Mouse (Mus musculus): ENCODE results near the gene Mapkapk3. TPM values are rescaled to one million over a fixed set of nuclear protein-coding genes. Genes with fewer than 3 reads are reported as not detected.

The Mapkapk3 gene
- polyA plus RNA-seq, 1 experiment from 2014 or later = 4.8 TPM

GRCm38 (mm10) chr9:107288711-107289110, 966 bp downstream of the Mapkapk3 start:
- ATAC-seq (ENCODE audit: insufficient read depth, low FRiP score, low TSS enrichment) (no peak), DNase-seq (ENCODE audit: low spot score) (peak; percentile 7)
- Histone ChIP-seq H3K27ac (ENCODE audit: low read depth, low read length) (no peak overlapping the region), H3K9ac (ENCODE audit: low read length) (no peak overlapping the region), H3K9me3 (ENCODE audit: control insufficient read depth, low read length) (no peaks in the 10 kb centered on the region), H3K27me3 (ENCODE audit: control insufficient read depth, insufficient read depth, low read length) (0 out of 2 replicates have a peak, but pooled peaks cover 3% of the 10 kb centered on the region), H3K4me2 (ENCODE audit: low read depth) (peak overlapping the region; percentile 77), H3K4me1 (ENCODE audit: control insufficient read depth, insufficient read depth, low read length) (peaks cover 7% of the 10 kb centered on the region; the same call in 1 of the 2 replicates), H3K36me3 (ENCODE audit: control insufficient read depth, insufficient read depth, low read length) (no peaks in the 10 kb centered on the region), H3K4me3 (ENCODE audit: low read depth, low read length) (peak overlapping the region; percentile 38)
- WGBS = 27% methylated on average over 8 of the region's 8 CpGs

- 88% methylated on average over 14 of the region's 14 CpGs for WGBS
- H3K36me3 ChIP-seq (ENCODE audit: control insufficient read depth, insufficient read depth, low read length) = no peaks in the 10 kb centered on the region
Measured at GRCm38 (mm10) chr9:107288105-107288650, 1.5 kb downstream of the Mapkapk3 start.

DNA sequence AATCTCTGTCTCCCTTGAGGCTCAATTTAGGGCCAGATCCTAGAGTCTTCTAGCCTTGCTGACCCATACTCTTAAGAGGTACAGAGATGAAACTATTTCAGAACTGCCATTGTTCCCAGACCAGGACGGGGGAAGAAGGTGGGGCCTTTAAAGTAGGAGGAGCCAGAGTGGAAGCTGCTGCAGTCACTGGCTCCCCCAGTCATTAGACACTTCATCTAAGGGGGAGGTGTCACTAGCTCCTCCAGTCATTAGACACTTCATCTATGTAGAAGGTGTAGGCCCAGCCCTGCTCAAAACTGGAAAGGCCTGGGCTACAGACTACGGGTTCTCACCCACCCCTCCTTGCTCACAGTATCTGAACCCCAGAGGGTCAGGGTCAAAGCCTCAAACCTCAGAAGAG, 2.4 kb downstream of the Mapkapk3 start:
- Histone ChIP-seq H3K36me3 (ENCODE audit: control insufficient read depth, insufficient read depth, low read length) (no peaks in the 10 kb centered on the region), H3K27ac (ENCODE audit: low read depth, low read length) (no peak overlapping the region), H3K9me3 (ENCODE audit: control insufficient read depth, low read length) (no peaks in the 10 kb centered on the region), H3K9ac (ENCODE audit: low read length) (no peak overlapping the region), H3K4me1 (ENCODE audit: control insufficient read depth, insufficient read depth, low read length) (peaks cover 7% of the 10 kb centered on the region; the same call in 1 of the 2 replicates), H3K27me3 (ENCODE audit: control insufficient read depth, insufficient read depth, low read length) (0 out of 2 replicates have a peak, but pooled peaks cover 3% of the 10 kb centered on the region), H3K4me3 (ENCODE audit: low read depth, low read length) (no peak overlapping the region), H3K4me2 (ENCODE audit: low read depth) (no peak overlapping the region)
- ATAC-seq (ENCODE audit: insufficient read depth, low FRiP score, low TSS enrichment) (no peak), DNase-seq (ENCODE audit: low spot score) (no peak)
- 81% methylated on average over 2 of the region's 2 CpGs for WGBS

More at GRCm38 (mm10) chr9:107288105-107288650, 1.5 kb downstream of the Mapkapk3 start:
- Histone ChIP-seq H3K27ac (ENCODE audit: low read depth, low read length) (no peak overlapping the region), H3K4me3 (ENCODE audit: low read depth, low read length) (no peak overlapping the region), H3K4me2 (ENCODE audit: low read depth) (no peak overlapping the region), H3K4me1 (ENCODE audit: control insufficient read depth, insufficient read depth, low read length) (peaks cover 7% of the 10 kb centered on the region; the same call in 1 of the 2 replicates), H3K9ac (ENCODE audit: low read length) (no peak overlapping the region), H3K9me3 (ENCODE audit: control insufficient read depth, low read length) (no peaks in the 10 kb centered on the region), H3K27me3 (ENCODE audit: control insufficient read depth, insufficient read depth, low read length) (0 out of 2 replicates have a peak, but pooled peaks cover 3% of the 10 kb centered on the region)
- ATAC-seq (ENCODE audit: insufficient read depth, low FRiP score, low TSS enrichment) (no peak), DNase-seq (ENCODE audit: low spot score) (no peak)

DNA sequence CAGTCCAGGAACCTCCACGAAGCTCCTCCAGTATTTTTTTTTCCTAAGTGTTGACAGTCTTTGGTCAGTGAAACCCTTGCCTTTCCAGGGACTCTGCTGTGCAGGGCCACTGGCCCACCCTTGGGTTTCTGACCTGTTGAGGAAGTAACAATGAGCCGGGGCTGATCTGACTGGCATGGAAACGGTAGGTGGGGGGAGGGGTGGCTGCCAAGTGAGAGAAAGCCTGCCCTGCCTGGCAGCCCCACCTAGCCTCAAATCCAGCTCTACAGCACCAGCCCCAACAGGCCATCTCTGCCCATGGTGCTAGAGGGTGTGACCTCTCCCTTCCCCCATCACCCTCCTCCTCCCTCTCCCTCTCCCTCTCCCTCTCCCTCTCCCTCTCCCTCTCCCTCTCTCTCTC, 4.7 kb downstream of the Mapkapk3 start:
- no peak for DNase-seq (ENCODE audit: low spot score)
- Histone ChIP-seq H3K36me3 (ENCODE audit: control insufficient read depth, insufficient read depth, low read length) (no peaks in the 10 kb centered on the region), H3K9me3 (ENCODE audit: control insufficient read depth, low read length) (no peaks in the 10 kb centered on the region), H3K9ac (ENCODE audit: low read length) (no peak overlapping the region), H3K4me3 (ENCODE audit: low read depth, low read length) (no peak overlapping the region), H3K4me1 (ENCODE audit: control insufficient read depth, insufficient read depth, low read length) (peaks cover 7% of the 10 kb centered on the region), H3K27me3 (ENCODE audit: control insufficient read depth, insufficient read depth, low read length) (0 out of 2 replicates have a peak, but pooled peaks cover 3% of the 10 kb centered on the region), H3K4me2 (ENCODE audit: low read depth) (no peak overlapping the region), H3K27ac (ENCODE audit: low read depth, low read length) (no peak overlapping the region)
- no peak for ATAC-seq (ENCODE audit: insufficient read depth, low FRiP score, low TSS enrichment)
- WGBS = 13% methylated on average over 3 of the region's 3 CpGs

DNA sequence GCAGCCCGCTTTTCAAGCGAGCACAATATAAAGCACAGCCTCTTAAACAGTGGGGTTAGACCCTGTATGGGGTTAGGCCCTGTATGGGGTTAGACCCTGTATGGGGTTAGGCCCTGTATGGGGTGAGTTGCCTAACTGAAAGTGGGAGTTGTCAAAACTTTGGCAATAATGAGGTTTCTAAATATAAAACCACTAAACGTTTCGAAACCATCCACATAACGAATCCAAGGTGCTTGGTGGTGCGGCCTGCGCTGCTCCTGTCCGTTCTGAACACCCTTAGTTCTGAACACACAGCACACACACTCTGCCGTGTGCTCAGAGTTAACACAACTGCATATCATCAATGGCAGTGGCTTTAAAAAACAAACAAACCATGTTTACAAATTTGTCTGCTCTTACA, 6.7 kb downstream of the Mapkapk3 start:
- H3K27me3 ChIP-seq (ENCODE audit: control insufficient read depth, insufficient read depth, low read length) = no peaks in the 10 kb centered on the region
- H3K4me3 ChIP-seq (ENCODE audit: low read depth, low read length) = no peak overlapping the region
- H3K36me3 ChIP-seq (ENCODE audit: control insufficient read depth, insufficient read depth, low read length) = no peaks in the 10 kb centered on the region
- DNase-seq (ENCODE audit: low spot score) = no peak
- no peaks in the 10 kb centered on the region for H3K9me3 ChIP-seq (ENCODE audit: control insufficient read depth, low read length)
- no peak overlapping the region for H3K9ac ChIP-seq (ENCODE audit: low read length)
- H3K4me2 ChIP-seq (ENCODE audit: low read depth) = no peak overlapping the region
- H3K27ac ChIP-seq (ENCODE audit: low read depth, low read length) = no peak overlapping the region
- 93% methylated on average over 9 of the region's 9 CpGs for WGBS
- no peak for ATAC-seq (ENCODE audit: insufficient read depth, low FRiP score, low TSS enrichment)
- peaks cover 7% of the 10 kb centered on the region for H3K4me1 ChIP-seq (ENCODE audit: control insufficient read depth, insufficient read depth, low read length)

DNA sequence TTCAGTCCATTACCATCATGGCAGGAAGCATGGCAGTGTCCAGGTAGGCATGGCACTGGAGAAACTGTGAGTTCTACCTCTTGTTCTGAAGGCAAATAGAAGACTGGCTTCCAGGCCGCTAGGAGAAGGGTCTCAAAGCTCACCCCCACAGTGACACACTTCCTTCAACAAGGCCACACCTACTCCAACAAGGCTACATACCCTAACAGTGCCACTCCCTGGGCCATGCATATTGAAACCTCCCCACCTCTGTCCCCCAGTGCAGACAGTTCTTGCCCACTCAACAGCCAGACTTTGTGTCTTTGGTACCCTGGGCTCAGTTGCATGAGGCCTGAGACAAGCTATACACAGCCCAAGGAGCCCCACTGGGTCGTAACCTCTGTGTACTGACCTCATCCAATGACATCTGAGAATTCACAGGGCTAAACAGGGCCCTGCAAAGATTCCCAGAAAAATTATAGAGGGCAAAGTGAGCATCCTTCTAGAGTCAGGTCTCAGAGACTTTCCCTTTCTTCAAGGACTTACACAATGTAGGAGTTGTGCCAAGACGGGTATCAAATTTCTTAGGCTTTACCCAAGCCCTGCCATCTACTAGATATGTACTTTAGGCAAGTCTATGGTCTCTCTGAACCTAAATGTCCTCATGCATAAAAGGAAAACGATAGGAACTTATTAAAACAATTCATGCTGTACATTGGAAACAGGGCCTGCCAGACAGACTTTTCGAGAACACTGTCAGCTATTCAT, 8.3 kb downstream of the Mapkapk3 start:
- no peak overlapping the region for H3K27ac ChIP-seq (ENCODE audit: low read depth, low read length)
- no peaks in the 10 kb centered on the region for H3K27me3 ChIP-seq (ENCODE audit: control insufficient read depth, insufficient read depth, low read length)
- no peak overlapping the region for H3K4me2 ChIP-seq (ENCODE audit: low read depth)
- no peak overlapping the region for H3K9ac ChIP-seq (ENCODE audit: low read length)
- no peaks in the 10 kb centered on the region for H3K36me3 ChIP-seq (ENCODE audit: control insufficient read depth, insufficient read depth, low read length)
- WGBS = 89% methylated on average over 5 of the region's 5 CpGs
- no peaks in the 10 kb centered on the region for H3K9me3 ChIP-seq (ENCODE audit: control insufficient read depth, low read length)
- no peak overlapping the region for H3K4me3 ChIP-seq (ENCODE audit: low read depth, low read length)
- DNase-seq (ENCODE audit: low spot score) (no peak), ATAC-seq (ENCODE audit: insufficient read depth, low FRiP score, low TSS enrichment) (no peak)
- peaks cover 7% of the 10 kb centered on the region for H3K4me1 ChIP-seq (ENCODE audit: control insufficient read depth, insufficient read depth, low read length)

- Histone ChIP-seq H3K9me3 (ENCODE audit: control insufficient read depth, low read length) (no peaks in the 10 kb centered on the region), H3K4me1 (ENCODE audit: control insufficient read depth, insufficient read depth, low read length) (peaks cover 7% of the 10 kb centered on the region), H3K9ac (ENCODE audit: low read length) (no peak overlapping the region; the same call in 1 of the 2 replicates), H3K36me3 (ENCODE audit: control insufficient read depth, insufficient read depth, low read length) (no peaks in the 10 kb centered on the region), H3K4me3 (ENCODE audit: low read depth, low read length) (no peak overlapping the region), H3K4me2 (ENCODE audit: low read depth) (0 out of 2 replicates have a peak overlapping the region, but pooled peaks have one; percentile 19), H3K27ac (ENCODE audit: low read depth, low read length) (no peak overlapping the region), H3K27me3 (ENCODE audit: control insufficient read depth, insufficient read depth, low read length) (no peaks in the 10 kb centered on the region)
- 54% methylated on average over 13 of the region's 13 CpGs for WGBS
- ATAC-seq (ENCODE audit: insufficient read depth, low FRiP score, low TSS enrichment) = no peak
- DNase-seq (ENCODE audit: low spot score) = no peak
Measured at GRCm38 (mm10) chr9:107280322-107281027, 9.2 kb downstream of the Mapkapk3 start.

GRCm38 (mm10) chr9:107279378-107280321, 10.0 kb downstream of the Mapkapk3 start:
- WGBS = 25% methylated on average over 16 of the region's 16 CpGs
- no peak overlapping the region for H3K27ac ChIP-seq (ENCODE audit: low read depth, low read length)
- no peak overlapping the region for H3K4me3 ChIP-seq (ENCODE audit: low read depth, low read length)
- no peaks in the 10 kb centered on the region for H3K9me3 ChIP-seq (ENCODE audit: control insufficient read depth, low read length)
- DNase-seq (ENCODE audit: low spot score) (peak; percentile 31), ATAC-seq (ENCODE audit: insufficient read depth, low FRiP score, low TSS enrichment) (no peak)
- H3K4me2 ChIP-seq (ENCODE audit: low read depth) = peak overlapping the region; percentile 19; the same call in 1 of the 2 replicates
- H3K9ac ChIP-seq (ENCODE audit: low read length) = peak overlapping the region; percentile 44
- H3K4me1 ChIP-seq (ENCODE audit: control insufficient read depth, insufficient read depth, low read length) = peaks cover 7% of the 10 kb centered on the region
- no peaks in the 10 kb centered on the region for H3K36me3 ChIP-seq (ENCODE audit: control insufficient read depth, insufficient read depth, low read length)
- no peaks in the 10 kb centered on the region for H3K27me3 ChIP-seq (ENCODE audit: control insufficient read depth, insufficient read depth, low read length)
